ENCODE assay signal across 19 mouse cellular contexts in the genomic region with DNA sequence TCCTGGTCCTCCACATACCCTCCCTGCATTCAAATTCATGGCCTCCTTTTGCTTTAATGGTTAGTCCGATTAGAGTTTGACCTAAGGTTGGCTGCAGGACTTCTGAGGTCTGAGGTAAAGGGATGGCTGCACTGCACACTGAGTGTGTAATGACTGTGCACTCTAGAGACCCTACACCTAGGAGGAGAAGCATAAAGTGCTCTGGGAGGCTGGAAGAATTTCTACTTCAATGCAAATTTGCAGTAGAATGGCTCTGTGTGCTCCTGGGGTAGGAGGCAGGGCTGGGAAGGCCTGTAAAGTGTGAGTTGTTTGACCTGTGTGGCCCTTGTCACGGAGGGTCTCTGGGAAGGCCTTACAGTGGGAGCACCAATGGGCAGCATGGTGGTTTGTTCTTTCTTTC.
"Had no signal": no experiment of that assay in that cellular context is flagged by ENCODE, and none has a peak within 500 bp of the region (broad histone marks: within the 10 kb centered on the region; RNA-seq: fewer than 3 reads in every experiment).

No protein-coding gene starts in this region.

- DNase-seq: kidney, adult 2 months; kidney, postnatal 14 days; left cerebral cortex, postnatal 4 days; liver, postnatal 0 days; lung, embryonic 14.5 days; right cerebral cortex, adult 18-20 months; right cerebral cortex, postnatal 14 days; spleen, adult 18-20 months; thymus, adult 18-20 months; thymus, postnatal 36 days had no signal

- H3K4me2 ChIP-seq: limb, embryonic 12.5 days; limb, embryonic 15.5 days; liver, embryonic 11.5 days; lung, embryonic 14.5 days; midbrain, embryonic 13.5 days; stomach, embryonic 15.5 days had no signal

- H3K27me3 ChIP-seq: limb, embryonic 12.5 days; limb, embryonic 15.5 days; midbrain, embryonic 13.5 days; stomach, embryonic 15.5 days had no signal

- H3K4me1 ChIP-seq: limb, embryonic 12.5 days; limb, embryonic 15.5 days; midbrain, embryonic 13.5 days; stomach, embryonic 15.5 days had no signal

- H3K4me3 ChIP-seq: limb, embryonic 12.5 days; limb, embryonic 15.5 days; midbrain, embryonic 13.5 days; stomach, embryonic 15.5 days had no signal

- H3K9ac ChIP-seq: limb, embryonic 12.5 days; limb, embryonic 15.5 days; liver, embryonic 14.5 days; liver, postnatal 0 days; lung, embryonic 14.5 days; midbrain, embryonic 13.5 days; stomach, embryonic 15.5 days had no signal

- H3K27ac ChIP-seq: limb, embryonic 12.5 days; limb, embryonic 15.5 days; liver, embryonic 14.5 days; macrophage; midbrain, embryonic 13.5 days; stomach, embryonic 15.5 days had no signal

- ATAC-seq: liver, postnatal 0 days; lung, postnatal 0 days; midbrain, embryonic 13.5 days; midbrain, embryonic 16.5 days had no signal
